Mouse (Mus musculus) right cerebral cortex, postnatal 36 days (tissue): Measurements from ENCODE around the gene Ctnnd2.

Experiments
- DNase-seq, 2 experiments: peaks; one replicate each; pipeline ENCODE4 v3.0.0; 2022; ENCODE audit warnings: low spot score in 2 of 2, mixed read lengths in 1 of 2

Gene Ctnnd2

DNA sequence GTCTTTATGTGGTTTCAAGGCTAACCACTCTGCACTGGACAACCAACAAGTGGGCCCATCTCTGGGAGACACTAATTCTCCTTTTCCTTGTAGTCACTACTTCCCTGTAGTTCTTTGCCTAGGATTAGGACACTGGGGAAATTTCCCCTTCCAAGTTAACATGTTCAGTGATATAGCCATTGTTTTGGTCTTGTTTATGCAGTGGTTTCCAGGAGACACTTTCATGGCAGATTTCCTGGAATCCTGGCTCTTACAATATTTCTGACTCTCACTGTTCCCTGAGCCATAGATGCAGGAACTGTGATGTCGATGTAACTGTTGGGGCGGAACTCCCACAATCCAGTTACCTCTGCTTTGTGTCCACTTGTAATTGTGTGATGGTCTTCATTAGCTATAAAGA lies 814.5 kb downstream of the Ctnnd2 start:
- no peak for DNase-seq

DNA sequence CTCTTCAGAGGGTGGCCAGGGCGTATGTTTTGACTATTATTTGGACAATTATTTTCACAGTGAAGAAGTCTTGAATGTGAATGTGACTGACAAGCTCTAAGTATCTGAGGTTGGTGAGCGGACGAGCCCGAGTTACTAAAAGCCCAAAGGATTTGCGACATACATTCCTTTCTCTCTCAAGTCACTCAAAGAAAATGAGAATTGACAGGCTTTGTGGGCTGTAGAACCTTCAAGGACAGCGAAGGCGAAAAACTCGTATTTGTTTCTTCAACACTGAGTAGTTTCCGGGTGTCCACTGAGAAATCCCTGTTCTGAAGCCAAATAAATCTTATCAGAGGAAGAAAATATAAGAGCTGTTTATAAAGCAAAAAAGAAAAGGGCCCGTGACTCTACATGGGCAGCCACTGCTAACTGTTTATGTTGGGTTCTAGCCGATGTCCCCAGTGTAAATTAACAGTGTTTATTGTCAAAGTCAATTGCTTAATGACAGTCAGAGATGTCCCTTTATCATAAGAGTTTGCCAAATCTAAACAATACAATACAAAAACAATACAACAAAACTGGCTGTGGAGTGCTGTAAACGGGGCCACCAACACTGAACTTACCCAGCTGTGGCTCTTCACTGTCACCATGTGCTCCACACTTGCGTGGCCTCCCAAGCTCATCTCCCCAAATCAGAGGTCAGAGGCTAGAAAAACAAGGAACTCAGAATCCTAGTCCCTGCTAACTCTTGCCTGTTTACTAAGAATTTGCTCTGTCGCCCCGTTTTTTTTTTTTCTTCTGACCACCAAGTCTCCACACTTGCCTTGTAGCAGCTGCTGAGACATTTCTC lies 818.2 kb downstream of the Ctnnd2 start:
- no peak for DNase-seq

DNA sequence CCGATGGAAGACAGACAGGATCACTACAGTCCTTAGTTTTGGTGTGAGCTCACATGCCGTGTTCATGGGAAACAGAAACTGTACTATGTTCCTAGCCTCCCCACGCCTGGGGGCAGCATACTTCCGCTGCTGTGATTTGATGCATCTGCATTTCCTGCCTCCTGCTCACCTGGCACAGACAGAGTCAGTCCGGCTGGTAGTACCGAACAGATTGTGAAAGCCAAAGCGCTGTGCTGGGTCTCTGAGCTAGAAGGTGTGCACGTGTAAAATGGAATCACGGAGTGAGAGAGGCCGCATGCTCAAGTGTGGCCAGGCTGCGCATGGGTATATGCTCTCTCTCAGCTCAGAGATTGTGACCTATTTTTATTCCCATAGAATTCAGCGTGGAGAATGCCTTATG lies 820.0 kb downstream of the Ctnnd2 start:
- no peak for DNase-seq

DNA sequence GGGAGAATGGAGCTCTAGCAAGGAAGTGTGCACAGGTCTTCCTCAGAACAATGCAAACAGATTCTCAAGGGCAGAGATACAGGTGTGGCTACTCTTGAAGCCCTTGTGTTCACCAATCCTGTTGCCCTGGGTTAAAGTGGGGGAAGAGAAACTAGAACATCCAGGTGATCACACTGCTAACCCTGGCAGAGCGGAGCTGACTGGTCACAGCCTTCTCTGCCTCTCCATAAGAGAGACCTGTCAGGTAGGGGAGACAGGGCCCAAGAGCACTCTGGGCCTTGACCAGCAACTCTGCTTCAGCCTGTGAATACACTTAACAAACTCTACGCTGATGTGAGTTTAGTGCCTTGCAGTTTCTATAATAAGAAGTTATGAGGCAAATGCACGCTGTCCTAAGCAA lies 820.5 kb downstream of the Ctnnd2 start:
- DNase-seq: no peak

DNA sequence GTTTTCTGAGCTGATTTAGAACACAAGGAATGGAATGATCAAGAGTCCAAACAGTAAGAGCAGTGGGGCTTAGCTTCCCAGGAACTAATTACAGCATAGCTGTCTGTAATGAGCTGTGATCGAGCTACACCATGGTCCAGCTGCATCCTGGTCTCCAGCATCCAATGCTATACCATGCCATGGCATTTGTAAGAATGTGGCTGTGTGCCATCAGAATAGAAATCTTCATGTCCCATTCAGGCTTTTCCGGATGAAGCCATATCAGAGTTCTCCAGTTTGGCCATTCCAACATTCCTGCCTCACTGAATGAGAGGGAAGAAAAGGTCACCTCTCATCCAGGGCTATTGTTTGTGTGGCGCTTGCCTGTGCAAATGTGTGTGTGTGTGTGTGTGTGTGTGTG lies 823.0 kb downstream of the Ctnnd2 start:
- DNase-seq: no peak

DNA sequence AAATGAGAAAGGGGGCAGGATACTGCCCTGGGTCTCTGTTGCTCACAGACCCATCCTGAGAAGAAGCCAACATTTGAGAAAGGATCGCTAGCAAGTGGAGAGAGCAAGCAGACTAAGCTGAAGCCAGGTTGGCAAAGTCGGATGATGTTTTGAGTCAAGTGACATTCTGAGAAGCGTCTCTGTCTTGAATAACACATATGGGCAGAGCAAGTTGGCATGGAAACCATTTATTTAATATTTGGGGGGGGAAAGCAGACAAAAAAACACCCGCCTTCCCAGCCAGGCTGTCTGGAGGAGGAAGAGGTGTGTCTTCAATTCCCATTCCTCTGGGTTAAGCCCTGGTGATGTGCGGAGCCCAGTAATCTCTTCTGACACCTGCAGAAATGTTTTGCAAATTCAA lies 832.1 kb downstream of the Ctnnd2 start:
- DNase-seq: no peak

DNA sequence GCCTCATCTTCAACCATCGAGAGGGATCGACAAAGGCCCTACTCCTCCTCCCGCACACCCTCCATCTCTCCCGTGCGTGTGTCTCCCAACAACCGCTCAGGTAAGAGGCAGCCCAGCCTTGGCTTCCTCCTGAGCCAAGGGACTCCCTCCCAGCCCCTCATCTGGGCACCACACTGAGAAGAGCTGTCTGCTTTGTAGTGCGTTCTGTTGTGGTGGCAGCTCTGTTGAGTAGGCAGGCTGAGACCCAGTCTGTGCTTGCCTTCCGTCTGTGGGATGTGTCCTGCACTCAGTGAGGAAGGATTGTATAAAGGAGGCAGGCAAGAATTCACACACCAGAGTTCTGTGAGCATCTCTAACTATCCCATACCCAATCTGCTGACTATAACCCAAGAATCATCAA lies 832.6 kb downstream of the Ctnnd2 start:
- no peak for DNase-seq

- DNase-seq: no peak
These were observed 833.8 kb downstream of the Ctnnd2 start for GRCm38 (mm10) chr15:31006050-31006824.

GRCm38 (mm10) chr15:31006825-31007157 lies 834.4 kb downstream of the Ctnnd2 start:
- DNase-seq: no peak

- DNase-seq: no peak
These were observed 836.2 kb downstream of the Ctnnd2 start for GRCm38 (mm10) chr15:31008594-31008993.

DNA sequence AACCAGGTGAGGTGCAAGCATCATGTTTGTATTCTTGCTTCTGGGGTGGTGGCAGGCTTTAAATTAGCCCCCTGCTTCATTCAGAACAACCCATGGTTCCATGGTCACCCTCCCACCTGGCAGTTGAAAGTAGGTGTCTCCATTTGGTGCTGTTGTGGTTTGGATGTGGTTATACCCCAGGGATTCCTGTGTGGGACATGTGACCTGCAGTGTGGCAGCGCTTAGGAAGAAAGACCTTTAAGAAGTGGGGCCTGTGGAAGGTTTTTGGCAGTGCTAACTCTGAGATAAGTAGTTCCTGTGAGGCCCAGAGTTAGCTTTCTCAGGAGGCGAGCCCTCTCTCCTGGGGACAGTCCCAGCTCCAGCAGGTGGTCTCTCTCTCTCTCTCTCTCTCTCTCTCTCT lies 848.4 kb downstream of the Ctnnd2 start:
- DNase-seq: no peak

DNA sequence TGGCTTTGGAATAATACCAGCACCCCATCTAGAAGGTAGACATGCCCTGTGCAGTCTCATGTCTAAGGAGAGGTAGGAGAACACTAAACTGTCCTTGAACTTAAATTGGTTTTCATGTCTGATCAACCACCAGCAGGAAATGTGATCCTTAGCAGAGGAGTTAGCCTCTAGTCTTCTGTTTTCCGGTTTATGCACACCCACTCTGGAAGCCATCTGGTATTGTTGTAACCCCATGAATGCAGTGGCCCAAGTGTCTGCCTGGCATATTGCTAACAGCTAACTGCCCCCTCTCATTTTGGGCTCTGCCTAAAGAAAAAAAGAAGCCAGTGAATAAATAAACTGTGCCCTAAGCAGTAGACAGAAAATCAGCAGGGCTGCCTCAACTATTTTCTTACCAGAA lies 849.6 kb downstream of the Ctnnd2 start:
- DNase-seq: no peak

DNA sequence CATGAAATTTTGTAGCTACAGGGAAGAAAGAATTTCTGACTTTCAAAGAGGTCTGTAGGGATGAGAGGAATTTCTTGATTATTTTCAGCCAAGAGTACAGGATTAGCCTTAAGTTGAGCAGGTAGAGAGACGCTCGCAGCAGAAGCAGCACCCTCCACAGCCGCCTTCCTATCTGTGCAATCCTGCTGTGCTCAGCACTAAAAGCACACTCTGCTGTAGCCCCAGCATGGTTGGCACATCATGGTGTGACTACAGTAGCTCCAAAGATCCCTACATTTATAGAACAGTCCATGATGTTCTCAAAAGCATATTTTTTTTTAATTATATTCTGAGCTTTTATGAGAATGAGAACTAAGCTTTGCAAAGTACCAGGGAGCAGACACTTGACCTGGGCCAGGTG lies 850.1 kb downstream of the Ctnnd2 start:
- peak; percentile 21 to 34 for DNase-seq

- no peak for DNase-seq
These were observed 851.4 kb downstream of the Ctnnd2 start for GRCm38 (mm10) chr15:31023766-31024165.

DNA sequence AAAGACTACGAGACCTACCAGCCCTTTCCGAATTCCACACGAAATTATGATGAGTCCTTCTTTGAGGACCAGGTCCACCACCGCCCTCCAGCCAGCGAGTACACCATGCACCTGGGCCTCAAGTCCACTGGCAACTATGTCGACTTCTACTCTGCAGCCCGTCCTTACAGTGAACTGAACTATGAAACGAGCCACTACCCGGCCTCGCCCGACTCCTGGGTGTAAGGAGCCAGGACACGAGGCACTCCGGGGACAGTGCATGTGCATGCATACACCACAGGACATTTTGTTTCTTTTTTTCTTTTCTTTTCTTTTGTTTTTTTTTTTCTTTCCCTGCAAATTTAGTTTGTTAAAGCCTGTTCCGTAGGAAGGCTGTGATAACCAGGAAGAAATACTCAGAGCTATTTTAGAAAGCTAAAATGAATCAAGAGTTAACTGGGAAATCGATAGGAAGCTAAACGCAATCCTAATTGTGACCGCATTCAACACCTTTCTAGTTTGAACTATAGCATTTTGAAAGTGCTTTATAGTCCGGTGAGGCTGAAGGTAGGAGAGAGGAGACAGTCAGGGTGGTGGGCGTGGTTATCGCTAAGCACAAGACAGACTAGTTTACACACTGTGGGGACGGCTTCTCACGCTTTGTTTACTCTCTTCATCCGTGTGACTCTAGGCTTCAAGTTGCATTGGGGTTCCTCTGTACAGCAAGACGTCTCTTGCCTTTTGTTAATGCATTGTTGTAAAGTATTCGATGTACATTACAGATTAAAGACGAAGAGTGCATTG lies 855.2 kb downstream of the Ctnnd2 start:
- DNase-seq: no peak

GRCm38 (mm10) chr15:31044983-31045382 lies 872.6 kb downstream of the Ctnnd2 start:
- DNase-seq: no peak

GRCm38 (mm10) chr15:31051496-31051895 lies 879.1 kb downstream of the Ctnnd2 start:
- DNase-seq: no peak

DNA sequence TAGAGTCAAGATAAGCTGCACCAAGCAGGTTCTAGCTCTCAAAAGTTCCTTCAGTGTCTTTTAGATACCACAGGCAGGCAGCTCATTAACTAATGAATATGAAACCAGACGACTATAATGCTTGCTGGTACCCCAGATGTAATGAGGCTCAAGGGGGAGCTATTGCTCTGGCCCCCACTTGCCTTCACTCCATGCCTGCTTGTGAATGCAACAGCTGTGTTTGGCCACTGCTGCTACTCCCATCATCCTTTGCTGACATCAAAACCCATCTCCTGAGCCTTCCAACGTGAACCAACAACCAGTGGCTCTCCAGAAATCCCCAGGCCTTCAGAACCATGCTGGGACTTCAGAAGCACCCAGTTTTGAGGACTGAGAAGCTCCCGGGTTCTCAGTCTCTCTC lies 883.8 kb downstream of the Ctnnd2 start:
- no peak for DNase-seq

DNA sequence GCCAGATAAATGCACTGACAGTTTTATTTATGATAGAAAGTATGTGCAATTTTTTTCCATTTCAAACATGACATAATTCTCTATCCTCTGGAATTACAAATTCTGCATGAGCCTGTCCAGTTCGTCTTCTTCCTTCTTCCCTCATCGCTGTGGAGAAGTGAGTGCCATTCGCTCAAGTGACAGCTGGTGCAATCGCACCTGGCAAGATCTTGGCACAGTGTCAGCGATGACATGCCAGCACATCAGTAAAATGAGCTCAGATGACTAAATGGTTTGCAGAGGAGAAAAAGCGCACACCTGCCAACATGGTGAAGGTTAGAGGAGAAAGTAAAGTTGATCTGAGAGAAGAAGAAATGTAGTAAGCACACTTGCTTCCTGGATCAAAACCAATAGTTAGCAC lies 885.9 kb downstream of the Ctnnd2 start:
- DNase-seq: no peak

DNA sequence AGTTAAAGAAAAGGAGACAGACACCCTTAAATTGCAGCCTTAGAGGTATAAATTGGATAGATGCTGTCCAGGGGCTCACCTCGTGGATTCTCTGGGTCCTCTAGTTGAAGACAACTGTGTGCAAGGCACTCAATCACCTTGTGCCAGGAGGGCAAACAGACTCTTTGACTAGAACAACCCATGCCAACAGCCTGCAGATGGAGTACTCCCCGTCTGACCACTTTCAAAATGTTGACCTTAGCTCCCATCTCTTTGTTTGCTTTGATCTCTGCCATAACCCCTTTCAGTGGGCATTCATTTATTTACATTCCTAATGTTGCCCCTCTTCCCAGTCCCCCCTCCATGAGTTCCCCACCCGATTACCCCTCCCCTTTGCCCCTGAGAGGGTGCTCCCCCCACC lies 891.3 kb downstream of the Ctnnd2 start:
- DNase-seq: no peak

GRCm38 (mm10) chr15:31068127-31068526 lies 895.7 kb downstream of the Ctnnd2 start:
- no peak for DNase-seq

DNA sequence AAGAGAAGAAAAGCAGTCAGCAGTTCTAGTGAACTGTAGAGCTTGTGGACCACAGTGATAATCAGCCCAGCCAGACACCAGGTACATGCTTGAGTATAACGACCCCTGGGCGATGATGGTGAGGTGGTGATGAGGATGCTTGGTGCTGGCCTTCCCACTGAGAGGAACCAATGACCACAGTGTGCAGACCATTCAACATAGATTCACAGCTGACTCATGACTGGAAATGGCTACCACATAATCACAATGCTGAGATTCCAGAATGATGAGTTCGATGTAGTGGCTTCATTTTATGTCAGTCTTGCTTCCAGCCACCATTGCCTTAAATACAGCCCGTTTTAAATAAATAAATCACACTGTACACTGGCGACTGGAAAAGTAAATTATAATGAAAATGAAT lies 897.9 kb downstream of the Ctnnd2 start:
- DNase-seq: no peak
